Comparison of ENCODE assay signal across 12 mouse cellular contexts in the genomic region with DNA sequence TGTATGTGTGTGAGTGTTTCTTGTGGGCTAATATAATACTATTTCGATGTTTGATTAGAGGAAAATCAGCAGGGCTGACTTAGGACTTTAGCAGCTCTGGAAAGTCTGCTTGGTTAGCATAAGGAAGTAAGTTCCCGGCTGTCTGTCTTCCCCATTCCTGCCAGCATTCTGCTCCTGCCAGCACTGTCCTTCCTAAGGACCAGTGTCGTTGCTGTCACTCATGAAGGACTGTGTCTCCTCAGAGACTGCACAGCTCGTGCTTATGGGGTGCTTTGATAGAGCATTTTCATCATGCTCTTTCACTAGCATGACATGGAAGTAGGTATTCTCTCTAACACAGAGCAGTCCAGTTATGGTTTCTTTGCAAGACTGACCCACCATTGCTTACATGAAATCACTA.
DNase-seq lines count a peak whose midpoint lies in the region; ATAC-seq and TF ChIP-seq lines count a peak whose summit lies in the region.
"Had no signal": no experiment of that assay in that cellular context is flagged by ENCODE, and none has a peak within 500 bp of the region (broad histone marks: within the 10 kb centered on the region; RNA-seq: fewer than 3 reads in every experiment).

No protein-coding gene starts in this region.

- ATAC-seq in kidney, embryonic 14.5 days (ENCODE audit: low FRiP score, low TSS enrichment), result no peak
- no peak for ATAC-seq in lung, postnatal 0 days

- intact Hi-C loops in gastrocnemius, adult 2 months (cut with DNase I), result no loop called here

- H3K4me2 ChIP-seq in kidney, embryonic 14.5 days (replicated peaks; ENCODE audit: low read depth, low read length), result peak overlapping the region; percentile 31
- peak overlapping the region; percentile 14; the same call in 1 of the 2 replicates for H3K4me2 ChIP-seq in lung, postnatal 0 days (replicated peaks; ENCODE audit: low read depth, low read length)
- H3K4me2 ChIP-seq: midbrain, embryonic 12.5 days had no signal

- H3K9ac ChIP-seq in kidney, embryonic 14.5 days (ENCODE audit: low read depth, low read length), result no peak overlapping the region
- no peak overlapping the region for H3K9ac ChIP-seq in lung, postnatal 0 days (replicated peaks; ENCODE audit: low read depth)
- H3K9ac ChIP-seq: hindbrain, embryonic 15.5 days; midbrain, embryonic 12.5 days had no signal

- WGBS in kidney, embryonic 14.5 days, result 81% methylated on average over 4 of the region's 4 CpGs
- 43% methylated on average over 4 of the region's 4 CpGs for WGBS in lung, postnatal 0 days

- H3K9me3 ChIP-seq in kidney, embryonic 14.5 days (ENCODE audit: control insufficient read depth, low read length), result no peaks in the 10 kb centered on the region
- H3K9me3 ChIP-seq in lung, postnatal 0 days (ENCODE audit: low read length), result no peaks in the 10 kb centered on the region
- H3K9me3 ChIP-seq: hindbrain, embryonic 15.5 days; midbrain, embryonic 12.5 days had no signal

- no peaks in the 10 kb centered on the region for H3K27me3 ChIP-seq in kidney, embryonic 14.5 days (ENCODE audit: control insufficient read depth, insufficient read depth, low read length)
- no peaks in the 10 kb centered on the region for H3K27me3 ChIP-seq in lung, postnatal 0 days (replicated peaks; ENCODE audit: insufficient read depth, low read length)
- H3K27me3 ChIP-seq: hindbrain, embryonic 15.5 days; midbrain, embryonic 12.5 days had no signal

- peak overlapping the region; percentile 47 for H3K4me3 ChIP-seq in gastrocnemius, adult 2 months
- H3K4me3 ChIP-seq in kidney, embryonic 14.5 days (ENCODE audit: low read length), result no peak overlapping the region; the same call in 1 of the 2 replicates
- no peak overlapping the region for H3K4me3 ChIP-seq in lung, postnatal 0 days (ENCODE audit: low read depth, low read length)
- H3K4me3 ChIP-seq: hindbrain, embryonic 15.5 days; midbrain, embryonic 12.5 days had no signal

- no peak for TF ChIP-seq CTCF in gastrocnemius, adult 2 months (IDR thresholded peaks at IDR 0.05)
- TF ChIP-seq CTCF in lung, postnatal 0 days (IDR thresholded peaks at IDR 0.05), result no peak

- H3K36me3 ChIP-seq in kidney, embryonic 14.5 days (ENCODE audit: control insufficient read depth, insufficient read depth, low read length), result no peaks in the 10 kb centered on the region
- no peaks in the 10 kb centered on the region for H3K36me3 ChIP-seq in lung, postnatal 0 days (ENCODE audit: insufficient read depth, low read length)
- H3K36me3 ChIP-seq: hindbrain, embryonic 15.5 days; midbrain, embryonic 12.5 days had no signal

- DNase-seq in gastrocnemius, adult 2 months, result no peak
- no peak for DNase-seq in gastrocnemius, postnatal 25 days
- no peak for DNase-seq in kidney, adult 8-10 months
- DNase-seq in lung, postnatal 0 days (ENCODE audit: low spot score), result no peak
- DNase-seq in lung, postnatal 14 days, result no peak
- DNase-seq in adrenal gland, postnatal 14 days, result no peak
- no peak for DNase-seq in embryo, embryonic 10.5 days (ENCODE audit: low spot score)
- DNase-seq: lung, postnatal 4 days; thymus, postnatal 36 days had no signal

- H3K4me1 ChIP-seq in kidney, embryonic 14.5 days (ENCODE audit: control insufficient read depth, insufficient read depth, low read length), result peaks cover 12% of the 10 kb centered on the region; the same call in 1 of the 2 replicates
- H3K4me1 ChIP-seq in lung, postnatal 0 days (ENCODE audit: insufficient read depth, low read depth, low read length), result peaks cover 4% of the 10 kb centered on the region; the same call in 1 of the 2 replicates

- peak overlapping the region; percentile 32; the same call in 1 of the 2 replicates for H3K27ac ChIP-seq in gastrocnemius, adult 2 months
- no peak overlapping the region for H3K27ac ChIP-seq in kidney, embryonic 14.5 days (ENCODE audit: low read depth, low read length)
- no peak overlapping the region for H3K27ac ChIP-seq in lung, postnatal 0 days (ENCODE audit: low read length)
- H3K27ac ChIP-seq: hindbrain, embryonic 15.5 days; midbrain, embryonic 12.5 days had no signal

- TF ChIP-seq EP300 in lung, postnatal 0 days (IDR thresholded peaks at IDR 0.05), result no peak
